8 mouse cellular contexts compared by ENCODE assay signal in the genomic region with DNA sequence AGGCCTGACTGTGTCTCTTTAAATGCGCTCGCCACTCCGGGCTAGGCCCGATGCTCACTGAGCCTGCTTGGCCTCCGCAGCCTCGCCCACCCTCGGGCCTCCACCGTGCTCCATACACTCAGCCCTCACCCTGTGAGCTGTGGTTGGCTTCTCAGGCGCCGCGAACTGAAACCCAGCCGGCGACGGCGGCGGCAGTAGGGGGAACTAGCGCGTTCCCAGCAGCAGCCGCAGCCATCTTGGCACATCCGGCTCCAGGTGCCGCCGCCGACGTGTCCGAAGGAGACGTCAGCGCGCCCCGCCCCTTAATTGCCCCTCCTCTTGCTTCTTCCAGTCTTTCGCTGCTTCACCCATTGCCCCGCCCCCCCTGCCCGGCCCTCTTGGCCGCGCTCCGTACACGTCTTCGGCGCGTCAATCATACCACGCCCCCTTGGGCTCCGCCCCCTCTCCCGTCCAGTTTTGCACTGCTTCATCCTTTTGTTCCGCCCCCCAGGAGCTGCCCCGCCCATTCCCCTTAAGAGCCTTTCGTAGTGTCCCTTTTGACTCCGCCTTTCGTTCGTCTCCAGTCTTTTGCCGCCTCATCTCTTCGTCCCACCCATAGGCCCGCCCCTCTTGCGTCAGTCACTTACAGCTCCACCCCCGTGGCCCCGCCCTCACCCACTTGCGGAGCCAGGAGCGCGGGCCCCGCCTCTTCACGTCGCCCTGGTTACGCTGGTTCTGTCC. TPM values are rescaled to one million over a fixed set of nuclear protein-coding genes. Genes with fewer than 3 reads are reported as not detected.
DNase-seq lines count a peak whose midpoint lies in the region; ATAC-seq lines count a peak whose summit lies in the region.

A gene (minus strand): TSS at position 271 of the 720 bp plus-strand sequence.

- intact Hi-C loops in left cerebral cortex, postnatal 14 days (cut with DNase I): loop anchor here (5.0 kb wide), 2 partner anchors 57 to 187 kb away; no protein-coding TSS in a partner anchor

- H3K9ac ChIP-seq in intestine, embryonic 14.5 days (ENCODE audit: low read length): peak within 1 kb of the TSS; percentile 75

- peaks cover 24% of the 10 kb centered on the region for H3K4me1 ChIP-seq in intestine, embryonic 14.5 days (replicated peaks; ENCODE audit: control insufficient read depth, insufficient read depth, low read length)

- peak within 1 kb of the TSS; percentile 95 for H3K4me3 ChIP-seq in intestine, embryonic 14.5 days (ENCODE audit: low read depth, low read length)

- peak; percentile 92 for ATAC-seq in intestine, embryonic 14.5 days (replicated peaks; ENCODE audit: low FRiP score, low TSS enrichment, low read depth)

- peak within 1 kb of the TSS; percentile 83 for H3K27ac ChIP-seq in intestine, embryonic 14.5 days (ENCODE audit: low read depth)

- H3K27me3 ChIP-seq in intestine, embryonic 14.5 days (replicated peaks; ENCODE audit: control insufficient read depth, insufficient read depth, low read length): no peaks in the 10 kb centered on the region

- under 1% methylated on average over 60 of the region's 61 CpGs for WGBS in intestine, embryonic 14.5 days

- no peaks in the 10 kb centered on the region for H3K9me3 ChIP-seq in intestine, embryonic 14.5 days (ENCODE audit: control insufficient read depth, low read length)

- peak within 1 kb of the TSS; percentile 97 for H3K4me2 ChIP-seq in intestine, embryonic 14.5 days (ENCODE audit: low read length)

- H3K36me3 ChIP-seq in intestine, embryonic 14.5 days (ENCODE audit: control insufficient read depth, insufficient read depth, low read length): peaks cover 18% of the 10 kb centered on the region

- peak; percentile 98 to 99 for DNase-seq in adrenal gland, adult 18-20 months (ENCODE audit: low spot score in 2 of 2)
- peak; percentile 100 for DNase-seq in embryo, embryonic 11 days
- DNase-seq in gastrocnemius, postnatal 25 days: peak; percentile 100
- peak; percentile 99 for DNase-seq in intestine, embryonic 14.5 days (ENCODE audit: low spot score)
- DNase-seq in left cerebral cortex, postnatal 14 days (ENCODE audit: low spot score in 2 of 2): peak; percentile 100
- DNase-seq in mesoderm, embryonic 11.5 days (ENCODE audit: low read depth, low spot score): peak; percentile 100
- DNase-seq in right cerebral cortex, postnatal 36 days (ENCODE audit: low spot score in 2 of 2): peak; percentile 100
- peak; percentile 100 for DNase-seq in yolk sac, embryonic 10.5 days (ENCODE audit: low spot score)

RNA-seq across cellular contexts. Expression of the gene that starts here (rescaled TPM):
- 10 to 100 TPM; 52.2 to 69.1 TPM for total RNA-seq in adrenal gland, adult 18-20 months (2021)
- 10 to 100 TPM; 22.0 to 23.9 TPM for total RNA-seq in gastrocnemius, postnatal 25 days (2021)
- 33.7 and 39.8 TPM in 2 replicates for polyA plus RNA-seq in intestine, embryonic 14.5 days (2014; fragmentation: Nextera tagmentation; extraction: Ambion mirVana)
- total RNA-seq in left cerebral cortex, postnatal 14 days (2021): 10 to 100 TPM; 42.3 to 45.5 TPM

Comparison
In these comparisons a context has a peak if more than half of its experiments do, and no peak if none do; other contexts are left out.
1. Peak in every context shown above with its lines: DNase-seq, ATAC-seq, H3K4me3 ChIP-seq and H3K27ac ChIP-seq.